Mouse (Mus musculus): ENCODE data around the gene Abhd16a. TPM values are rescaled to one million over a fixed set of nuclear protein-coding genes. Genes with fewer than 3 reads are reported as not detected.

The Abhd16a gene
- total and polyA plus RNA-seq, 2 experiments from 2014 or later: 96.3 to 139 TPM

DNA sequence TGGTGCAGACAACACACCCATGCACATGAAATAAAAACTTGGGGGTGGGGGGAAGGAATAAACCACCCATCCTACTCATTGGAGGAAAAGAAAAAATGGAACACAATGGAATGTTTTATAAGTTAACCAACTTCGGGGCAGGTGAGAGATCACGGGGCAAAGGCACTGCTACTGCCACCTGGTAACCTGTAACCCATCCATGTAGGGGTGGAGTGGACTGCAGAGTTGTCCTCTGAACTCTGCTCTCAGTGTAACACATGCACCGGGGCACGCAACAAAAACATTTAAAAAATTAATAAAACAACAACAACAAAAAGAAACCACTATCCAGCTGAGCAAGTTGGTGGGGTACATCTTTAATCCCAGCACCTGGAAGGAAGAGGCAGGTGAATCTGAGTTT lies 63.1 kb downstream of the Abhd16a start:
- Histone ChIP-seq H3K9ac (no peak overlapping the region), H3K27me3 (ENCODE audit: insufficient read depth, low read length) (no peaks in the 10 kb centered on the region), H3K36me3 (ENCODE audit: insufficient read depth) (peaks cover 98% of the 10 kb centered on the region), H3K9me3 (ENCODE audit: low read length) (no peaks in the 10 kb centered on the region), H3K27ac (ENCODE audit: low read depth, low read length) (no peak overlapping the region), H3K4me3 (ENCODE audit: low read depth, low read length) (no peak overlapping the region), H3K4me2 (ENCODE audit: low read depth) (no peak overlapping the region), H3K4me1 (ENCODE audit: insufficient read depth) (no peaks in the 10 kb centered on the region)
- DNase-seq (no peak), ATAC-seq (no peak)
- no peak for TF ChIP-seq CTCF (IDR thresholded peaks at IDR 0.05; ENCODE audit: low read depth)
- 93% methylated on average over 4 of the region's 4 CpGs for WGBS

Other genes starting within 250 kb of the Abhd16a start
Only the 30 nearest of the 44 such genes appear.
- gene Hspa1b, start 130.0 kb upstream of the Abhd16a start, total RNA-seq (2014; rRNA removed): 5.2 and 8.1 TPM in 2 replicates
- 0.42 and 0.52 TPM in 2 replicates for gene Hspa1b, start 130.0 kb upstream of the Abhd16a start, polyA plus RNA-seq (2015; fragmentation: Nextera tagmentation; extraction: Ambion mirVana)
- gene Gm20481, start 119.4 kb upstream of the Abhd16a start, total RNA-seq (2014; rRNA removed): not detected in 2 replicates
- not detected in 2 replicates for gene Gm20481, start 119.4 kb upstream of the Abhd16a start, polyA plus RNA-seq (2015; fragmentation: Nextera tagmentation; extraction: Ambion mirVana)
- 7.9 and 13.8 TPM in 2 replicates for gene Hspa1a, start 117.1 kb upstream of the Abhd16a start, total RNA-seq (2014; rRNA removed)
- 7.6 and 8.5 TPM in 2 replicates for gene Hspa1a, start 117.1 kb upstream of the Abhd16a start, polyA plus RNA-seq (2015; fragmentation: Nextera tagmentation; extraction: Ambion mirVana)
- gene Hspa1l, start 116.6 kb upstream of the Abhd16a start, total RNA-seq (2014; rRNA removed): 0.24 and 0.46 TPM in 2 replicates
- 0.36 and 0.50 TPM in 2 replicates for gene Hspa1l, start 116.6 kb upstream of the Abhd16a start, polyA plus RNA-seq (2015; fragmentation: Nextera tagmentation; extraction: Ambion mirVana)
- gene Lsm2, start 107.4 kb upstream of the Abhd16a start, total RNA-seq (2014; rRNA removed): 29.1 and 38.9 TPM in 2 replicates
- gene Lsm2, start 107.4 kb upstream of the Abhd16a start, polyA plus RNA-seq (2015; fragmentation: Nextera tagmentation; extraction: Ambion mirVana): 111 and 120 TPM in 2 replicates
- 84.4 and 93.4 TPM in 2 replicates for gene Vars, start 88.3 kb upstream of the Abhd16a start, total RNA-seq (2014; rRNA removed)
- gene Vars, start 88.3 kb upstream of the Abhd16a start, polyA plus RNA-seq (2015; fragmentation: Nextera tagmentation; extraction: Ambion mirVana): 36.7 and 45.4 TPM in 2 replicates
- 0.14 and 0.31 TPM in 2 replicates for gene Vwa7, start 72.7 kb upstream of the Abhd16a start, total RNA-seq (2014; rRNA removed)
- gene Vwa7, start 72.7 kb upstream of the Abhd16a start, polyA plus RNA-seq (2015; fragmentation: Nextera tagmentation; extraction: Ambion mirVana): 0.08 TPM in 1 of 2 replicates, not detected in the other
- 2.2 and 2.7 TPM in 2 replicates for gene Sapcd1, start 61.2 kb upstream of the Abhd16a start, total RNA-seq (2014; rRNA removed)
- gene Sapcd1, start 61.2 kb upstream of the Abhd16a start, polyA plus RNA-seq (2015; fragmentation: Nextera tagmentation; extraction: Ambion mirVana): 1.6 TPM in 2 replicates
- 1.3 and 2.2 TPM in 2 replicates for gene Msh5, start 42.5 kb upstream of the Abhd16a start, total RNA-seq (2014; rRNA removed)
- gene Msh5, start 42.5 kb upstream of the Abhd16a start, polyA plus RNA-seq (2015; fragmentation: Nextera tagmentation; extraction: Ambion mirVana): 1.1 and 1.3 TPM in 2 replicates
- gene Clic1, start 39.3 kb upstream of the Abhd16a start, total RNA-seq (2014; rRNA removed): 26.8 and 29.3 TPM in 2 replicates
- 47.9 and 50.5 TPM in 2 replicates for gene Clic1, start 39.3 kb upstream of the Abhd16a start, polyA plus RNA-seq (2015; fragmentation: Nextera tagmentation; extraction: Ambion mirVana)
- gene Ddah2, start 30.2 kb upstream of the Abhd16a start, total RNA-seq (2014; rRNA removed): 167 and 220 TPM in 2 replicates
- 261 and 299 TPM in 2 replicates for gene Ddah2, start 30.2 kb upstream of the Abhd16a start, polyA plus RNA-seq (2015; fragmentation: Nextera tagmentation; extraction: Ambion mirVana)
- gene Ly6g6c, start 23.9 kb upstream of the Abhd16a start, total RNA-seq (2014; rRNA removed): not detected in 2 replicates
- not detected in 2 replicates for gene Ly6g6c, start 23.9 kb upstream of the Abhd16a start, polyA plus RNA-seq (2015; fragmentation: Nextera tagmentation; extraction: Ambion mirVana)
- gene Mpig6b, start 23.1 kb upstream of the Abhd16a start, total RNA-seq (2014; rRNA removed): not detected in 2 replicates
- gene Mpig6b, start 23.1 kb upstream of the Abhd16a start, polyA plus RNA-seq (2015; fragmentation: Nextera tagmentation; extraction: Ambion mirVana): 0.08 TPM in 2 replicates
- 0.38 and 3.9 TPM in 2 replicates for gene Ly6g6e, start 12.4 kb upstream of the Abhd16a start, total RNA-seq (2014; rRNA removed)
- 2.9 and 3.9 TPM in 2 replicates for gene Ly6g6e, start 12.4 kb upstream of the Abhd16a start, polyA plus RNA-seq (2015; fragmentation: Nextera tagmentation; extraction: Ambion mirVana)
- gene Ly6g6d, start 11.2 kb upstream of the Abhd16a start, total RNA-seq (2014; rRNA removed): 3.8 TPM in 1 of 2 replicates, not detected in the other
- gene Ly6g6d, start 11.2 kb upstream of the Abhd16a start, polyA plus RNA-seq (2015; fragmentation: Nextera tagmentation; extraction: Ambion mirVana): 1.2 and 1.6 TPM in 2 replicates
- gene Ly6g6f, start 3.7 kb upstream of the Abhd16a start, total RNA-seq (2014; rRNA removed): 0.23 TPM in 1 of 2 replicates, not detected in the other
- gene Ly6g6f, start 3.7 kb upstream of the Abhd16a start, polyA plus RNA-seq (2015; fragmentation: Nextera tagmentation; extraction: Ambion mirVana): not detected in 2 replicates
- not detected in 2 replicates for gene Ly6g5c, start 19.0 kb downstream of the Abhd16a start, total RNA-seq (2014; rRNA removed)
- not detected in 2 replicates for gene Ly6g5c, start 19.0 kb downstream of the Abhd16a start, polyA plus RNA-seq (2015; fragmentation: Nextera tagmentation; extraction: Ambion mirVana)
- gene Ly6g5b, start 26.2 kb downstream of the Abhd16a start, total RNA-seq (2014; rRNA removed): 0.54 and 1.1 TPM in 2 replicates
- 0.55 and 1.1 TPM in 2 replicates for gene Ly6g5b, start 26.2 kb downstream of the Abhd16a start, polyA plus RNA-seq (2015; fragmentation: Nextera tagmentation; extraction: Ambion mirVana)
- gene Gpank1, start 32.2 kb downstream of the Abhd16a start, total RNA-seq (2014; rRNA removed): 16.9 and 20.5 TPM in 2 replicates
- 19.7 and 20.8 TPM in 2 replicates for gene Gpank1, start 32.2 kb downstream of the Abhd16a start, polyA plus RNA-seq (2015; fragmentation: Nextera tagmentation; extraction: Ambion mirVana)
- gene Csnk2b, start 32.8 kb downstream of the Abhd16a start, total RNA-seq (2014; rRNA removed): 240 and 247 TPM in 2 replicates
- 334 and 335 TPM in 2 replicates for gene Csnk2b, start 32.8 kb downstream of the Abhd16a start, polyA plus RNA-seq (2015; fragmentation: Nextera tagmentation; extraction: Ambion mirVana)
- 15.3 and 26.2 TPM in 2 replicates for gene D17H6S53E, start 37.1 kb downstream of the Abhd16a start, total RNA-seq (2014; rRNA removed)
- gene D17H6S53E, start 37.1 kb downstream of the Abhd16a start, polyA plus RNA-seq (2015; fragmentation: Nextera tagmentation; extraction: Ambion mirVana): 7.4 and 8.0 TPM in 2 replicates
- gene Apom, start 42.8 kb downstream of the Abhd16a start, total RNA-seq (2014; rRNA removed): 0.71 and 0.77 TPM in 2 replicates
- gene Apom, start 42.8 kb downstream of the Abhd16a start, polyA plus RNA-seq (2015; fragmentation: Nextera tagmentation; extraction: Ambion mirVana): not detected in 2 replicates
- gene Bag6, start 45.9 kb downstream of the Abhd16a start, total RNA-seq (2014; rRNA removed): 285 and 340 TPM in 2 replicates
- gene Bag6, start 45.9 kb downstream of the Abhd16a start, polyA plus RNA-seq (2015; fragmentation: Nextera tagmentation; extraction: Ambion mirVana): 68.2 and 71.9 TPM in 2 replicates
- gene Prrc2a, start 75.6 kb downstream of the Abhd16a start, total RNA-seq (2014; rRNA removed): 112 and 155 TPM in 2 replicates
- 56.7 and 85.3 TPM in 2 replicates for gene Prrc2a, start 75.6 kb downstream of the Abhd16a start, polyA plus RNA-seq (2015; fragmentation: Nextera tagmentation; extraction: Ambion mirVana)
- 1.9 and 3.6 TPM in 2 replicates for gene Aif1, start 86.8 kb downstream of the Abhd16a start, total RNA-seq (2014; rRNA removed)
- 8.4 and 10.0 TPM in 2 replicates for gene Aif1, start 86.8 kb downstream of the Abhd16a start, polyA plus RNA-seq (2015; fragmentation: Nextera tagmentation; extraction: Ambion mirVana)
- 15.7 and 17.4 TPM in 2 replicates for gene Lst1, start 99.2 kb downstream of the Abhd16a start, total RNA-seq (2014; rRNA removed)
- gene Lst1, start 99.2 kb downstream of the Abhd16a start, polyA plus RNA-seq (2015; fragmentation: Nextera tagmentation; extraction: Ambion mirVana): 11.4 and 12.7 TPM in 2 replicates
- 0.76 and 1.1 TPM in 2 replicates for gene Ltb, start 105.2 kb downstream of the Abhd16a start, total RNA-seq (2014; rRNA removed)
- 0.64 and 1.1 TPM in 2 replicates for gene Ltb, start 105.2 kb downstream of the Abhd16a start, polyA plus RNA-seq (2015; fragmentation: Nextera tagmentation; extraction: Ambion mirVana)
- gene Tnf, start 112.7 kb downstream of the Abhd16a start, total RNA-seq (2014; rRNA removed): 0.71 TPM in 1 of 2 replicates, not detected in the other
- 0.09 TPM in 1 of 2 replicates, not detected in the other for gene Tnf, start 112.7 kb downstream of the Abhd16a start, polyA plus RNA-seq (2015; fragmentation: Nextera tagmentation; extraction: Ambion mirVana)
- 0.38 TPM in 1 of 2 replicates, not detected in the other for gene Lta, start 116.1 kb downstream of the Abhd16a start, total RNA-seq (2014; rRNA removed)
- gene Lta, start 116.1 kb downstream of the Abhd16a start, polyA plus RNA-seq (2015; fragmentation: Nextera tagmentation; extraction: Ambion mirVana): 0.50 and 0.80 TPM in 2 replicates
- gene Gm16181, start 131.6 kb downstream of the Abhd16a start, total RNA-seq (2014; rRNA removed): not detected in 2 replicates
- gene Gm16181, start 131.6 kb downstream of the Abhd16a start, polyA plus RNA-seq (2015; fragmentation: Nextera tagmentation; extraction: Ambion mirVana): not detected in 2 replicates

Measured in forebrain, postnatal 0 days (tissue).